Mouse (Mus musculus): ENCODE measurements around the gene Prg3. TPM values are rescaled to one million over a fixed set of nuclear protein-coding genes. Genes with fewer than 3 reads are reported as not detected.

The Prg3 gene
- not detected in 2 replicates for total RNA-seq (2014; fragmentation: Nextera tagmentation)
- 88.3 and 92.3 TPM in 2 replicates for total RNA-seq (2017)
- 0.42 and 0.70 TPM in 2 replicates for polyA plus RNA-seq (2012)

GRCm38 (mm10) chr2:84987930-84988329, at the start of gene Prg3:
TSS of gene Prg3 (plus strand) at chr2:84988215.
- peak within 1 kb of the TSS; percentile 8; the same call in 1 of the 2 replicates for H3K4me3 ChIP-seq (ENCODE audit: low read depth, low read length)
- peaks cover 26% of the 10 kb centered on the region for H3K4me1 ChIP-seq (ENCODE audit: insufficient read depth, low read depth, low read length)
- H3K9me3 ChIP-seq (replicated peaks) = no peaks in the 10 kb centered on the region
- no peaks in the 10 kb centered on the region for H3K36me3 ChIP-seq (replicated peaks)
- TF ChIP-seq POLR2AphosphoS5 (IDR thresholded peaks at IDR 0.05; ENCODE audit: insufficient replicate concordance, low read depth, low read length) = no peak
- no peak for TF ChIP-seq GATA1 (IDR thresholded peaks at IDR 0.05; ENCODE audit: borderline replicate concordance, low read length)
- TF ChIP-seq GATA2 (IDR thresholded peaks at IDR 0.05; ENCODE audit: borderline replicate concordance, low read depth, low read length) = no peak
- TF ChIP-seq CTCF (IDR thresholded peaks at IDR 0.05; ENCODE audit: low read depth, low read length) = no peak
- TF ChIP-seq TAL1 (conservative IDR thresholded peaks at IDR 0.05; ENCODE audit: low read depth, low read length) = no peak
- DNase-seq (ENCODE audit: low spot score) = no peak
- H3K27me3 ChIP-seq (ENCODE audit: insufficient read depth, low read length) = peaks cover 24% of the 10 kb centered on the region; the same call in 1 of the 2 replicates
- ATAC-seq (ENCODE audit: extremely low read depth, insufficient number of reproducible peaks, low FRiP score, poor library complexity, severe bottlenecking) = peak; percentile 82

DNA sequence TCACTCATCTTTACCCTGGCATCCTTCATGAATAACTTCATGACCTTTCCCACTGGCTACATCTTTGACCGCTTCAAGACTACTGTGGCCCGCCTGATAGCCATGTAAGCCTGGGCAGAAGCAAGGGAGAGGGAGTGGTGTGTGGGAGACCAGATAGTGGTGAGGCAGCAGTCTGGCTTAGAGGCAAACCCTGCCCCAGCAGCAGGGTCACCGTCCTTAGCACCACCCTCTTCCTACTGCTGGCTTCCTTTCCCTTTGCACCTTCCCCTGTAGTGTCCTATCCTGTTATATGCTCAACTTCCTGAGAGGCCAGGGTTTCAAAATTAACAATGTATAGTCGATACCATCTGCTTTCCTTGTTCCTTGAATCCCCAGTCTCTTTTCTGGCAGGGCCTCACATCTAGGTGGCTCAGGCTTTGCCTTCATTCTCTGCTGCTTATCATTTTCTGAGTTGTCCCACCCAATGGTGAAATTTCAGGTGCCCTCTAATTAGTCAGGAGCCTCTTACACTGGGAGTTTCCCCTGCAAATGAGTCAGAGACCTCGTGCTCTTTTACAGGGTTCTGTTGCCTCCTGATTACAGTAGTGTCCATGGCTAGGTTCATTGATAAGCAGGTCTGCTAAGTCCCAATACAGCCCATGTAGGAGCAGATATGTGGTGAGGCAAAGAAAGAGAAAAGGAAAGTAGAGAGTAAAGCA, 49.6 kb upstream of the Prg3 start:
- TF ChIP-seq GATA1 (IDR thresholded peaks at IDR 0.05; ENCODE audit: borderline replicate concordance, low read length) = no peak
- peak; percentile 87 for TF ChIP-seq TAL1 (conservative IDR thresholded peaks at IDR 0.05; ENCODE audit: low read depth, low read length)
- TF ChIP-seq GATA2 (IDR thresholded peaks at IDR 0.05; ENCODE audit: borderline replicate concordance, low read depth, low read length) = no peak
- TF ChIP-seq CTCF (IDR thresholded peaks at IDR 0.05; ENCODE audit: low read depth, low read length) = no peak
- H3K4me1 ChIP-seq (ENCODE audit: insufficient read depth, low read depth, low read length) = peaks cover 66% of the 10 kb centered on the region
- H3K9me3 ChIP-seq (replicated peaks) = 0 out of 2 replicates have a peak, but pooled peaks cover 2% of the 10 kb centered on the region
- peaks cover 31% of the 10 kb centered on the region for H3K36me3 ChIP-seq (replicated peaks)
- H3K4me3 ChIP-seq (ENCODE audit: low read depth, low read length) = peak overlapping the region; percentile 75
- ATAC-seq (ENCODE audit: extremely low read depth, insufficient number of reproducible peaks, low FRiP score, poor library complexity, severe bottlenecking) (peak; percentile 79), DNase-seq (ENCODE audit: low spot score) (peak; percentile 77)
- no peaks in the 10 kb centered on the region for H3K27me3 ChIP-seq (ENCODE audit: insufficient read depth, low read length)

DNA sequence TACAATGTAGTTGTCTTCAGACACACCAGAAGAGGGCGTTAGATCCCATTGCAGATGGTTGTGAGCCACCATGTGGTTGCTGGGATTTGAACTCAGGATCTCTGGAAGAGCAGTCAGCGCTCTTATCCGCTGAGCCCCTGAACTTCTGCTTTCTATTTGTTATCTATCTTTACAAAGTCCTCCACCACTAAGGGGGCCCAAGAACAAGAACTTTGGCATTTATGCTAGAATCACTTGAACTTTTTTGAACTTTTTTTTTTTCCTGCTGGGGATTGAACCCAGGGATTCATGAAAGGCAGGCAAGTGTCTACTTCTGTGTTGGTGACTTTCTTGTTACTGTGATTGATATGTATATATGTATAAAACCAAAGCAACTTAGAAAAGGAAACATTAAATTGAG, 48.7 kb upstream of the Prg3 start:
- Histone ChIP-seq H3K4me3 (ENCODE audit: low read depth, low read length) (peak overlapping the region; percentile 46; the same call in 1 of the 2 replicates), H3K4me1 (ENCODE audit: insufficient read depth, low read depth, low read length) (peaks cover 74% of the 10 kb centered on the region), H3K36me3 (replicated peaks) (peaks cover 40% of the 10 kb centered on the region), H3K27me3 (ENCODE audit: insufficient read depth, low read length) (no peaks in the 10 kb centered on the region), H3K9me3 (replicated peaks) (0 out of 2 replicates have a peak, but pooled peaks cover 2% of the 10 kb centered on the region)
- no peak for DNase-seq (ENCODE audit: low spot score)
- no peak for ATAC-seq (ENCODE audit: extremely low read depth, insufficient number of reproducible peaks, low FRiP score, poor library complexity, severe bottlenecking)
- TF ChIP-seq CTCF (IDR thresholded peaks at IDR 0.05; ENCODE audit: low read depth, low read length) = no peak
- TF ChIP-seq TAL1 (conservative IDR thresholded peaks at IDR 0.05; ENCODE audit: low read depth, low read length) = 0 out of 2 replicates have a peak, but pooled peaks have one; percentile 14

DNA sequence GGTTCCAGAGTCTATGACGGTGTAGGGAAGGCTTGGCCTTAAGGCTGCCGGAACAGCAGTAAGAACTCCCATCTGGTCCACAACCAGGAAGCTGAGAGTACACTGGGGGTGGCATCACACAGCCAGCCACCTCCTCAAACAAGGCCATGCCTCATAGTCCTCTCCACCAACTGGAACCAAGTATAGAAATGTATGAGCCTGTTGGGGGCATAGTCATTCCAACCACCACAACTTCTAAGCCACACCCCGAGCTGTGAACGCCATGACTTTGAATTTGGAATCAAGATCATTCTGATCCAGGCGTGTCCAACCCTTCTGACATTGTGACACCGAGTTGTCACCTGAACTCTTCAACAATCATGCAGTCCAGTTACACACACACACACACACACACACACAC, 48.3 kb upstream of the Prg3 start:
- H3K36me3 ChIP-seq (replicated peaks) = peaks cover 44% of the 10 kb centered on the region
- TF ChIP-seq TAL1 (conservative IDR thresholded peaks at IDR 0.05; ENCODE audit: low read depth, low read length) (no peak), POLR2AphosphoS5 (IDR thresholded peaks at IDR 0.05; ENCODE audit: insufficient replicate concordance, low read depth, low read length) (no peak), GATA2 (IDR thresholded peaks at IDR 0.05; ENCODE audit: borderline replicate concordance, low read depth, low read length) (no peak), GATA1 (IDR thresholded peaks at IDR 0.05; ENCODE audit: borderline replicate concordance, low read length) (no peak), CTCF (IDR thresholded peaks at IDR 0.05; ENCODE audit: low read depth, low read length) (no peak)
- peaks cover 74% of the 10 kb centered on the region for H3K4me1 ChIP-seq (ENCODE audit: insufficient read depth, low read depth, low read length)
- H3K4me3 ChIP-seq (ENCODE audit: low read depth, low read length) = peak overlapping the region; percentile 46; the same call in 1 of the 2 replicates
- no peaks in the 10 kb centered on the region for H3K27me3 ChIP-seq (ENCODE audit: insufficient read depth, low read length)
- ATAC-seq (ENCODE audit: extremely low read depth, insufficient number of reproducible peaks, low FRiP score, poor library complexity, severe bottlenecking) (peak; percentile 3; the same call in 1 of the 2 replicates), DNase-seq (ENCODE audit: low spot score) (no peak)
- H3K9me3 ChIP-seq (replicated peaks) = 0 out of 2 replicates have a peak, but pooled peaks cover 2% of the 10 kb centered on the region

DNA sequence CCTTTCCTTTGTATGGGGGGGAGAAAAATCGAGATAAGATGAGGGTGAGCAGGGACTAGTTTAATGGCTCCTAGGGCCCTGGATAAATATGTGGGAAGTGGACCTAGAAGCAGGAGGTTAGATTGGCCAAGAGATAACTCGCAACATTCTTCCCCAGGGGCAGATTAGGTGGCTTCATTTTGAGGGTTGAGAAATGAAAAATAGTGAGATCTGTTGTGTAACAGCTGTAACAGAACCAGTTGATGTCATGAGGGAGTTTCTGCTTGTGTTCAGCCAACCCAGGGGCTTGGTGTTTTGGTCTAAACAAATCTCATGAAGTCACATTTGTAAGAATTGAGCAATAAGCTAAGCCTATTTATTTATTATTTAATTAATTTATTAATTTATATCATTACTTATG, 46.7 kb upstream of the Prg3 start:
- no peak for ATAC-seq (ENCODE audit: extremely low read depth, insufficient number of reproducible peaks, low FRiP score, poor library complexity, severe bottlenecking)
- 0 out of 2 replicates have a peak, but pooled peaks cover 2% of the 10 kb centered on the region for H3K9me3 ChIP-seq (replicated peaks)
- H3K36me3 ChIP-seq (replicated peaks) = peaks cover 59% of the 10 kb centered on the region
- DNase-seq (ENCODE audit: low spot score) = no peak
- TF ChIP-seq POLR2AphosphoS5 (IDR thresholded peaks at IDR 0.05; ENCODE audit: insufficient replicate concordance, low read depth, low read length) = no peak
- no peak for TF ChIP-seq CTCF (IDR thresholded peaks at IDR 0.05; ENCODE audit: low read depth, low read length)
- no peak for TF ChIP-seq TAL1 (conservative IDR thresholded peaks at IDR 0.05; ENCODE audit: low read depth, low read length)
- TF ChIP-seq GATA1 (IDR thresholded peaks at IDR 0.05; ENCODE audit: borderline replicate concordance, low read length) = no peak
- no peak for TF ChIP-seq GATA2 (IDR thresholded peaks at IDR 0.05; ENCODE audit: borderline replicate concordance, low read depth, low read length)
- no peak overlapping the region for H3K4me3 ChIP-seq (ENCODE audit: low read depth, low read length)
- H3K27me3 ChIP-seq (ENCODE audit: insufficient read depth, low read length) = no peaks in the 10 kb centered on the region
- peaks cover 75% of the 10 kb centered on the region for H3K4me1 ChIP-seq (ENCODE audit: insufficient read depth, low read depth, low read length)

DNA sequence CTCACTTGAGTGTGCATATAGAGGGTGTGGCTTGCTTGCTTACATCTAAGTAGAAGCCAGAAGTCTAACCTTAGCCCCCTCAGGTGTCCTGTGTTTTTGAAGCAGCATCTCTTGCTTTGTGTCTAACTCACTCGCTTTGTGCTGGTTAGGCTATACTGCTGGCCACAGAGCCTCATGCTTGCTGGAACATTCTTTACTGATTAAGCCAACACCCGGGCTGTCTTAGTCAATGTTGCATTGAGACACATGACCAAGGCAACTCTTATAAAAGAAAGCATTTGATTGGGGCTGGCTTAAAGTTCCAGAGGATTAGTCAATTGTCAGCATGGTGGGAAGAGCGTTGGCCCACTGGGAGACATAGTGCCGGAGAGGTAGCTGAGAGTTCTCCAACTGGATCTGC, 46.2 kb upstream of the Prg3 start:
- Histone ChIP-seq H3K9me3 (replicated peaks) (no peaks in the 10 kb centered on the region), H3K36me3 (replicated peaks) (peaks cover 64% of the 10 kb centered on the region), H3K4me3 (ENCODE audit: low read depth, low read length) (no peak overlapping the region), H3K4me1 (ENCODE audit: insufficient read depth, low read depth, low read length) (peaks cover 76% of the 10 kb centered on the region), H3K27me3 (ENCODE audit: insufficient read depth, low read length) (no peaks in the 10 kb centered on the region)
- no peak for TF ChIP-seq POLR2AphosphoS5 (IDR thresholded peaks at IDR 0.05; ENCODE audit: insufficient replicate concordance, low read depth, low read length)
- TF ChIP-seq CTCF (IDR thresholded peaks at IDR 0.05; ENCODE audit: low read depth, low read length) = no peak
- TF ChIP-seq GATA1 (IDR thresholded peaks at IDR 0.05; ENCODE audit: borderline replicate concordance, low read length) = no peak
- TF ChIP-seq GATA2 (IDR thresholded peaks at IDR 0.05; ENCODE audit: borderline replicate concordance, low read depth, low read length) = no peak
- no peak for TF ChIP-seq TAL1 (conservative IDR thresholded peaks at IDR 0.05; ENCODE audit: low read depth, low read length)
- no peak for ATAC-seq (ENCODE audit: extremely low read depth, insufficient number of reproducible peaks, low FRiP score, poor library complexity, severe bottlenecking)
- no peak for DNase-seq (ENCODE audit: low spot score)
